Mouse (Mus musculus) ovary, postnatal 36 days (tissue): ENCODE measurements around the gene Slc27a3.

ENCODE experiments used
- DNase-seq: peaks from one replicate; pipeline ENCODE4 v3.0.0; 2022; ENCODE audit warnings: low spot score, mixed read lengths

Gene Slc27a3

DNA sequence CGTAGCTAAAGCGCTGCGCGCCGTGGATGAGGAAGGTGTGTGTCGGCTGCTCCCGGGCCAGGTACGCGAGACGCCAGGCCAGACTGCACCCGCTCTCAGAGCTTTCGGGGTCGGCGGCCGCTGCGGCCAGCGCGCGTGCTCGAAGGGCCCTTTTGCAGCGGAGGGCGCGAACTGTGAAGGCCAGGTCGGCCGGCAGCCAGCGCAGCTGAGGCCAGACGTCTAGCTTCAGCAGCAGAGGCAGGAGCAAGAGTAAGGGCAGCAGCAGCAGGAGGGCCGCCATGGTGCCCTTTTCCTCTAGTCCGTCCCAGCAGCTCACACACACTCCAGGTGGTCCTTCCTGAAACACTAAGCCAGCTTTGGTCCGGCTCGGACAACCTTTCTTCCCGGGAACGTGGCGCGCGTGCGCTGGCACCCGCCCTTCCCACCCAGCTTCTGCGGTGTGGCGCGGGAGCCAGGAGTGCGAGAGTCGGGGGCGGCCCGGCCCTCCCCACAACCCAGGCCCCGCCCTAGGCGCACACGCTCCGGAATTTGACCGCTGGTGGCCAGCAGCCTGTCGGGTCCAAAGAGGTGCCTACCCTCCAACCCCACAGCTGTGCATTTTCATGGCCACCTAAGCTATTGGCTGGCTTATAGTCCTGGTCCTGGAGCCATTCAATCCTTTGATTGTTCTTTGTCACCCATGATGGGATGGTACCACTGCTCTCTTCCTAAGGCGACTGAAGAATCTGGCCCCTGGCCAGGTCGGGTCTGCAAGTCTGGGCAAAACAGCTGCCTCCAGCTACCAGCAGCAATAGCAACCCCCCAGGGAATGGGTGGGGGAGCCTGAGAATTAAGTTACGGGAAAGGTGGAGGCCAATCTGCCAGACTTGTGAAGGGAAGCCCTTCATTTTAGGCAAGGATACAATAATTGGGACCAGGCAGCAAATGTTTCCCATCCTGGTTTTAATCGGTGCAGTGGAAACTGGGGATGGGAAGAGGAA, at the start of gene Slc27a3:
Slc27a3 (minus strand) TSS at position 428 of the 980 bp plus-strand sequence.
- DNase-seq: peak; percentile 70

GRCm38 (mm10) chr3:90437131-90437530, 47.4 kb upstream of the Slc27a3 start:
- DNase-seq: no peak

DNA sequence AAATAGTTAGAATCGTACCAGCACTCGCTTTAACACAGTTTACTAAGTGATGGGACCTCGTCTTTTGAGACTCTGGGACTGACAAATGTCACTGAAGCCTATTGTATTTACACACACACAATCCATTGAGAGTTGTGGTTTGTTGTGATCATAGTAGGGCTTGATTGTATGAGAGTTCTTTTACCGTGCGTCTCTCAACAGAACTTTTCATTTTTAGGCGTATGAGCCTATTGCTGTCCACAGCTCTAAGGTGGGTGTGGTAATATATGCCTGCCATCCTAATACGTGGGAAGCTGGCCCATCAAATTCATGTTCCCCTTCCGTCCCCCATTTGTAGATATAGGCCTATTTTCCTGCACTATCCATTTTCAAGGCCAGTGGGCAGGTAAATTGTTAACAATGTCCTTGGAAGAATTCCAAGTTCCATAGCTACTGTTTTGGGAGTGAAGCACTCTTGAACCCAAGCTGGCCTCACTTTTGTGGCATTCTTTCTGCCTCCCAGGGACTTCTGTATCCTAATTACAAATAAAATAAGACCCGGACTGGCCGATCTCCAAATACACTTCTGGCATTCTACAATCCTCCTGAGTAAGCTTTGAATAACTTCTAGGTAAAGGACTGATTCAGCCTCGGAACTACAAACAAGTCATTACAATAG, 44.5 kb upstream of the Slc27a3 start:
- no peak for DNase-seq

- DNase-seq: peak; percentile 99
Measured at GRCm38 (mm10) chr3:90433381-90434020, 43.8 kb upstream of the Slc27a3 start, which contains the start of gene Ints3. Ints3 (minus strand) TSS chr3:90433622.

DNA sequence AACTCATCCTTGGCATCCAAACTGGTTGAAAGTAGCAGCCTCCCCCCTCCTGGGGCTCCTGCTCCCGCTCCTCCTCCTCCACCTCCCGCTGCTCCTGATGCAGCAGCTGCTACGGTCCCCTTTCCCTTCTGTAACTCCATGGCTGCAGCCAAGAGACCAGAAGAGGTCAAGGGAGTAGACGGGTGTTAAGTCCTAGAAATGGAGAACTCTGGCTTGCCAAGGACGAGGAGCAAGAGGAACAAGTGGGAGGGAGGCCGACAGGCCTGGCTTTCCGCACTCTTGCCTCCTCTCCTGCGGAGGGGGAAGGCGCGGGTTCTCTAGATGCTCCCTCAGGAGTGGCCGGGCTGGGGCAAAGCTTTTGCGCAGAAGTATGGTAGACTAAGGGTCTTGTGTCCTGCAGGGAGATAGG, 43.1 kb upstream of the Slc27a3 start:
- DNase-seq: peak; percentile 64

- DNase-seq: no peak
Measured at GRCm38 (mm10) chr3:90432348-90432747, 42.6 kb upstream of the Slc27a3 start.

GRCm38 (mm10) chr3:90429576-90429975, 39.8 kb upstream of the Slc27a3 start:
- DNase-seq: no peak

GRCm38 (mm10) chr3:90428186-90428585, 38.4 kb upstream of the Slc27a3 start:
- DNase-seq: no peak

- DNase-seq: no peak
Measured at GRCm38 (mm10) chr3:90427574-90427973, 37.8 kb upstream of the Slc27a3 start.

- no peak for DNase-seq
Measured at GRCm38 (mm10) chr3:90425499-90425898, 35.8 kb upstream of the Slc27a3 start.

GRCm38 (mm10) chr3:90423549-90423948, 33.8 kb upstream of the Slc27a3 start:
- no peak for DNase-seq

- DNase-seq: no peak
Measured at GRCm38 (mm10) chr3:90420696-90421095, 31.0 kb upstream of the Slc27a3 start.

DNA sequence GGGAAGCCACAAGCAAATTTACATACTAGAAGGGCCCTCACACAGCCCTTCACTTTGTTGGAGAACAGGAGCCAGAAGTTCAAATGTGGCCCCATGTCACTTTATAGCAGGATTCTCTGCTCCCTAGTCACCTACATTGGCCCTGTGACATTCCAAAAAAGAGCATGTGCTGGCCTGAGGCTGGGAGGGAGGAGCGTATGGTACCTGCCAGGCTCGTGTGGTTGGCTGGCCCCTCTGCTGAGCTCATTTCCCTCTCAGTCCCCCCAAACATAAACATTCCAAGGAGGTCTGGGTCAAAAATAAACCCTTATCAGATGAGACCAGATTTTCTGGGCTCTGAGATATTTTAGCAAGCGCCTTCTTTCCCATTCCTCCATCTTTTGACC, 23.3 kb upstream of the Slc27a3 start:
- no peak for DNase-seq

GRCm38 (mm10) chr3:90412312-90413010, 22.7 kb upstream of the Slc27a3 start:
- DNase-seq: peak; percentile 81

GRCm38 (mm10) chr3:90408721-90409120, 19.0 kb upstream of the Slc27a3 start:
- no peak for DNase-seq

- DNase-seq: no peak
Measured at GRCm38 (mm10) chr3:90406414-90406813, 16.7 kb upstream of the Slc27a3 start.

GRCm38 (mm10) chr3:90404609-90405008, 14.9 kb upstream of the Slc27a3 start:
- DNase-seq: no peak

DNA sequence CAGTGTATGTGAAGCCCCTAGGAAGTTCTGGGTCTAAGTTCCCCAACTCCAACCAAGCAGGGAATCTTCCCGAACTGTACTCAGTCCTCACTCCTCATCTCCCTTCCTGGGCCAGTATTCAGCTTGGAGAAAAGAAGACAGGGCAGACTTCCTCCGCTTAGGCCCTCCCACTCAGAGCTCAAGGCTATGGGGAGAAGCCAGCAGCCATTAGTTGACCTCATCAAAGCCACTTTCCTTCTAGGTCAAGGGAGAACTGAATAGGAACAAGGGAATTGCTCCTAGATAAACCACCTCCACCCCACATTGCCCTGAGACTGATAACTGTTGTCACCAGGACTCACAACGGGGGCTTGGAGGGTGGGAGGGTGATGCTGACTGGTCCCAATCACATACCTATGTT, 14.4 kb upstream of the Slc27a3 start:
- no peak for DNase-seq

- DNase-seq: no peak
Measured at GRCm38 (mm10) chr3:90400993-90401392, 11.3 kb upstream of the Slc27a3 start.

DNA sequence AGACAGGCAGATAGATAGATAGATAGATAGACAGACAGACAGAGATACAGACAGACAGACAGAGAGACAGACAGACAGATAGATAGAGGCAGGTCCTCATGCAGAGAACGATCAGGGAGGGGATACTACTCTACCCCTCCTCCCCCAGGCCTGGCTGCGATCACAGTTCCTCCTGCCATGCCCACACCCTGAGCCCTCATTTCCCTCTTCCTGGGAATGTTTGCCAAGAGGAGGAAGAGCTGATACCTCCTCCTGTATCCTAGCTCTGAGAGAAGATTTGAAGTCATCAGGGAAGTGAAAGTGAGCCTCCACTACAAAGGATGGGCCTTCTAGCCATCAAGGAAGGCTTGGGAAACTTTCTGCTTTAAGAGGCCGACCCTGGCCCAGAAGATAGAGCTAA, 5.9 kb upstream of the Slc27a3 start:
- DNase-seq: no peak

DNA sequence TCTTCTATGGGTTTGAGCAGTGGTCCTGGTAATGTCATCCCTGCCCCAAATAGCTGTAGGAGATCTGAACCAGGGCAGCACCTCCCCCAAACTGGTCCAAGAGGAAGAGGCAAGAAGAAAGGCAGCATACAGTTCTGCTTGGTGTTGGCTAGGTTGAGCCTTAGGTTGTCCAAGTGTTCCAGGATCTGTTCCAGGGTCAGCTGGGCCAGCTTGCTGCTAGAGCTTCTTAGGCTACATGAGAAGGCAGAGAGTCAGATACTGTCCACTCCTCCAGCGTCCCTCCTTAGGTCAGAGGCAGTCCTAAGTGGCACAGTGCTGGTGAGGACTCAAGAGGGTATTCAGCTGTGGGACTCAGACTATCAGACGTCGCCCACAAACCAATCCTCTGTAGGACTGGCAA, 2.9 kb upstream of the Slc27a3 start:
- DNase-seq: no peak

- no peak for DNase-seq
Measured at GRCm38 (mm10) chr3:90391941-90392340, 2.2 kb upstream of the Slc27a3 start.
